Mouse (Mus musculus) C3H10T1/2 (cell line): ENCODE data around the gene Tet2. TPM values are rescaled to one million over a fixed set of nuclear protein-coding genes. Genes with fewer than 3 reads are reported as not detected.

Experiments
- polyA plus RNA-seq, 2 experiments: library from polyadenylated mRNA; unstranded; fragments of >200 nt; fragmentation: generic; extraction: Trizol; gene quantifications; one replicate each; pipeline ENCODE4 v1.2.1; 2012; ENCODE audit warnings: missing spikeins in 2 of 2

Gene Tet2
- 1 to 10 TPM in 1 of 2 experiments, under 1 TPM in 1; 0.74 to 3.0 TPM for polyA plus RNA-seq

DNA sequence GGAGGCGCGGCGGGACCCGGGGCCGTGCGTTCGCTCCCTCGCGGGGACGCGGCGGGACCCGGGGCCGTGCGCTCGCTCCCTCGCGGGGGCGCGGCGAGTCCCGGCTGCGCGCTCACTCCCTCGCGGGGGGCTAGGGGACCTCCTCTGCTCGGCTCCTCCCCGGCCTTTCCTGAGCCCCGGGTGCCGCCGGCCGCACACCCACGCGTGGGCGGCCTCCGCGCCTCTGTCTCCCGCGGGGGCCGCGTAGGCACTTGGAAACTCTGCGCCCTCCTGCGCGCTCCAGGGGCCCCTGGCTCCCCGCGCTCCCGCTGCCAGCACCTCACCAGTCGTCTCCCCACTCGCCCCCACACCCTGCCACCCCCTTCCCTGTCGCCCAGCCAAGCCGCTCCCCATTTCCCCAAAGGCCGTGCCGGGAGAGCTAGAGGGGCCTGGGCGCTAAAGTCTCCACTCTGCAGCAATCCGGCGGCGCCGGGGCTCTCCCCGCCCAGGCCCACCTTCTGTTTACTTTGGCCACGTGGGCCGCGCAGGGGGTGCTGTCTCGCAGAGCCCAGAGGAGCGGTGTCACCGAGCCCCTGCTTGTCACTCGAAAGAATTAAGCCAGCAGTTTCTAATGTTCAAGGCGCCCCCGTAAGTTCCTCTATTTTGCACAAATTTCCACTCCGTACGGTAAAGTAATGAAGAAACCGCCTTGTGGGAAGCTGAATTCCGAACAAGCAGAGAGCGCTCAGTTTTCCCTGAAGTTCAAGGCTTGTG lies at the start of gene Tet2:
Gene Tet2 (minus strand): TSS at position 589 of the 753 bp plus-strand sequence.

Other genes with a start within 250 kb of the Tet2 start
- gene Ppa2, start 235.0 kb downstream of the Tet2 start, polyA plus RNA-seq = 10 to 100 TPM; 28.1 to 47.1 TPM